Mouse (Mus musculus) adrenal gland, postnatal 25 days (tissue): Measurements from ENCODE around the gene Ebp. TPM values are rescaled to one million over a fixed set of nuclear protein-coding genes. Genes with fewer than 3 reads are reported as not detected.
A peak's percentile ranks its signal among the peaks of the same experiment; 100 is the strongest.

ENCODE experiments used
- DNase-seq: peaks from one replicate; pipeline ENCODE4 v3.0.0; 2021; ENCODE audit warnings: mixed read lengths
- total RNA-seq: library from RNA; stranded (reverse); gene quantifications from 2 replicates; pipeline ENCODE4 v1.2.3, GENCODE M21; 2021

The Ebp gene
- total RNA-seq, 1 experiment from 2014 or later: 113 TPM

DNA sequence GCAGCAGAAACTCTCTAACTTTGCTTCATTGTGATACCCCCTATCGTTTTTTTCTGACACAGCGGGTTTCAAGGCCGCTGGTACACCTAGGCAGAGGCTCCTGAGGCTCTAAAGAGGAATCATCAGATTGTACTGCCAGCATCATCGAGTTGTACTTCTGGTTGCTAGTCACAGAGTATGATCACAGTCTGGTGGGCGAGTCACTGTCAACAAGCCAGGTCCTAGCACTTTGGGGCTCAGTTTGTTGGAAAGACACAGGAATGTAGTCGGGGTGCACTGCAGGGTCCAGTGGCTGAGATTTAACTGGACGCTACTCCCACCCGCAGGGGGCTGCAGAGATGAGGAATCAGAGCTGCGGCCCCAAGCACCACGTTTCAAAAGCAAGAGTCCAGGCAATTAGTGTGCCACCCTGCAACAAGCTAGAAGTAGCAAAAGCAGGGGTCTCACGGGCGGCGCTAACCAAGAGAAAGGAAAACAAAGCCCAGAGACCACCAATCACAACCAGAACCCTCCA, 1.1 kb downstream of the Ebp start:
- DNase-seq: no peak

DNA sequence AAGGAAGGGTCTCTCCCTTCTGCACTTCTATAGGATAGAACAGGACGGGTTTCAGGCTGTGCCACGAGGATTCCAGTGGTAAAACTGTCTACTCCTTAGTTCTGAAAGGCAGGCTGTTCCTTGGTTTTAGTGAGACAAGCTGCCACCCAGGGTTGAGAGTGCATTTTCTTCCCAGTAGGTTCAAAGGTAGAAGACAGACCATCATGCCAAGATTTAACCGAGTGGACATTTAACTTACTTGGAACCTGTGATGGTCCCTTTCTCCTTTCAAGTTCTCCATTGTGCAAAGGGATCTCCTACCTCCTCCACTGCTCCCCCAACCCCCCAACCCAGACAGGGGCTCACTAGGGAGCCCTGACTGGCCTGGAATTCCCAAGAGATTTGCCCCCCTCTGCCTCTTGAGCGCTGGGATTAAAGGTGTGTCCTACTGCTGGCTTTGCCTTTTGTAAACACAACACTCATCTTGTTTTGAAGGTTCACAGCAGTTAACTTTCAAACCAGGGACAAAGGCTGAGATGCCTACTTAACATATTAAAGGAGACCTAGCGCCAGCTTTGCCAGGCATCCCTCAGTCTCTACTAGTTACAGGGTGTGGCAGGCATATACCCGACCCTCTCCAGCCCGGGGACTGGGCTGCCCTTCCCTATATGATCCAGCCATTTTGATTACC, 10.3 kb downstream of the Ebp start:
- no peak for DNase-seq

DNA sequence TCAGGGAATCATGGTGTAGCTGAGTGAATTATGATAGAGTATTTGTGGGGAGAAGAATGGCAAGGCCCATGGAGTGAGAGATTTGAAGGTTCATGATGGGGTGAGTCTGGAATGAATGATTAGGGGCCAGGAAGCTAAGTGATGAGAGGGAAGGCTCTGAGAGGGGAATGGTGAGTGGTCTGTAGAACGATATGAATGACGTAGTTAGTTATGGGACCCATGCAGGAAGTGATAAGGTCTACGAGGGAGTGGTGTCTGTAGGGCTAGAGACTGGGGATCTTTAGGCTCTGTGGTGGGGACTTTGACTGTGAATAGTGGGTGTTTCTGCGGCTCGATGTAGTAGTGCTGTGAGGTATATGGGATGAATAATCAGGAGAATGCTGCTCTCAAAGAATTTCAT, 13.7 kb downstream of the Ebp start:
- no peak for DNase-seq

DNA sequence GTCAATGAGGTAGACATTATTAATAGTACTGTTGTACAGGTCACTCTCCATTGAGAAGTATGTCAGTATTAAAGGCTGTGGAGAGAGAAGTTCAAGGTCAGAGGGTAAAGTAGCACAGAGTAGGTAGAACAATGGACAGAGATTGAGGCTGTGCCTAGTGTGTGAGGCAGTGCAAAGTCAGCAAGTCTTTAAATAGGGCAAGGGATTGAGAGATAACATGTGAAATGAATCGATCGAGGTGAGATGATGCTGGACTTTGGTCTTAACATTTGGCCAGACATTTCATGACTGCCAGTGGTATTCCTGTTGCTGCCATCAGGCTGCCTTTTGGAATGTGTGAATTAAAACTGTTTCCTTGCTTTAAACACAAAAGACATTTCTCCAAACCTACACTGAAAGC, 14.4 kb downstream of the Ebp start:
- no peak for DNase-seq

DNA sequence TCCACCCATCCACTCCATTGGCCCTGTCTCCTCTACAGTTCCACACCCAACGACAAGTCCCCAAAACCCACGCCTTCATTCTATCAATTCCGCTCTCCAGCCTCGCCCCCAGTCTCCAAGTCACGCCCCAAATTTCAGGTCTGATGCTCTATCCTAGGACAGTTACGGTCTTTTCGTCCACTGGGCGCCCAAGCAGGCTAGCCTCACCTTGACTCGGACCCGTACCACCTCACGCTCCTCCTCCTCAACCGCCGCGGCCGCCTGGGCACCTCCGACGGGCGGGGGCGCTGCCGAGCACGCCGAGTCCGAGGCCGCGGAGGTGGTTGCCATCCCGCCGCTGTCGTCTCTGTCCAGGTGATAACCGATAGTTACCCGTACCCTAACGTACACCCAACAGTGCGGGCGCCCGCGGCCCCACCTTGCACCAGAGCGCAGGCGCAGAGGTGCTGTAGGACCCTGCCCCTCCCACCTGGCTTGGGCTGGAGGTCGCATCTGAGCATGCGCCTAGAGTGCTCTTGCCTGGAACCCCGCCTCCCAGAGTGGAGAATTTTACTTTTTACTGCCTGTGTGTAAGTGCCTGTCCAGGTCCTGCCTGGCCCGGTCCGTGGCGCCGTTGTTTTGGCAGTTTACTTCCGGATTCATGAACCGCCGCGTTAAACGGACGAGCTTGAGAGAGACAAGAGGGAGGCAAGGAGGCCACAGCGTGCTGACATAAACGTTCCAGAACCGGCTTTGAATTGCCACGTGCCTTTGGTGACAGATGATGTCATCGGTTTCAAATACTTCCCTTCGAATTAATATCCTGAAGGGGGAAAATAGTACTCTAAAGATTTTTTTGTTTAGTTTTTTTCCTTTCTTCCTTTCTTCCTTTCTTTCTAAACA, 17.6 kb downstream of the Ebp start, which contains the start of gene Tbc1d25:
Tbc1d25 (minus strand) TSS at position 678 of the 882 bp plus-strand sequence.
- peak; percentile 81 for DNase-seq

DNA sequence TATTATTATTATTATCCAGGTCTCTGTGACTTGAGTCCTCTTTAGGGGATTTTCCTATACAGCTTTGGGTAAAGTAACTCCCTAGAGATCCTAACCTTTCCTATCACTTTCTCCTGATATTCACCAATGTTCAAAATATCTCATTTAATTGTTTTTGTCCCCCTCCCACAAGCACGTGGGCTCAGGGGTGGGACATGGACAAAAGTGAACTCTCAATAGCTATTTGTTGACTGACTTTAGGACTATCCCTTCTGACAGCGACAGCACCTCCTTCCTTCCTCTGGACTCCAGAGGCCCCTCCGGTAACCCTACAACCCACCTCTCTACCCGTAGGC, 18.2 kb downstream of the Ebp start:
- DNase-seq: no peak

DNA sequence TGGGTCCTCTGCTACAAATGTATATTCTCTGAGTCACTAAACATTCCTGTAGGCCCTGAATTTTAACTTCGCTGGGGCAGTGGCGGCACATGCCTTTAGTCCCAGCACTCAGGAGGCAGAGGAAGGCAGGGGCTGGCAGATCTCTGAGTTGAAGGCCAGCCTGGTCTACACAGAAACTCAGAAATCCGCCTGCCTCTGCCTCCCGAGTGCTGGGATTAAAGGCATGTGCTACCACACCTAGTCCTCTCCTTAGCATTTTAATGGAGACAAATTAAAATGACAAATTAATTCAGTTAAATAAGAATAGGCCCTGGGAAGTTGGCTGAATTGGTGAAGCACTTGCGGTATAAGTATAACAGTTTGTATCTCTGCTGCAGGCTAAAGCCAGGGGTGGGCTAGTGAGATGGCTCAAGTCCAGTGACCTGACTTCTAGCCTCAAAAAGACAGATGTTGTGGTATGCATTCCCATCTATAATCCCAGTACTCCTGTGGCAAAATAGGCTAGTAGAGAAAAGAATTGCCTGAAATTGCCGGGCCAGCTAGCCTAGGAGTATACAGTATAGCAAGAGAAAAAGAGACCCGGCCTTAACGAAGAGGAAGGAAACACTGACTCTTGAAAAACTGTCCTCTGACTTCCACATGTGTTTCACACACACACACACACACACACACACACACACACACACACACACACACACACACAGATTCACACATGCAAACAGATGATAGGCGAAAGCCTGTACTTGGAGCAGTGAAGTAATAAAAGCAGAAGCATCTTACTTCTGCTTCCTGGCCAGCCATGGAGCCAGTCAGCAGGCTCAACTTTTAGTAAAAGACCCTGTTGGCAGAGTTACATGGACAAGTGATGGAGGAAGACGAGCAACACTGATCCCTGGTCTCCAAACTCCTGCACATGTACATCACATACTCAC, 25.3 kb downstream of the Ebp start:
- DNase-seq: no peak

DNA sequence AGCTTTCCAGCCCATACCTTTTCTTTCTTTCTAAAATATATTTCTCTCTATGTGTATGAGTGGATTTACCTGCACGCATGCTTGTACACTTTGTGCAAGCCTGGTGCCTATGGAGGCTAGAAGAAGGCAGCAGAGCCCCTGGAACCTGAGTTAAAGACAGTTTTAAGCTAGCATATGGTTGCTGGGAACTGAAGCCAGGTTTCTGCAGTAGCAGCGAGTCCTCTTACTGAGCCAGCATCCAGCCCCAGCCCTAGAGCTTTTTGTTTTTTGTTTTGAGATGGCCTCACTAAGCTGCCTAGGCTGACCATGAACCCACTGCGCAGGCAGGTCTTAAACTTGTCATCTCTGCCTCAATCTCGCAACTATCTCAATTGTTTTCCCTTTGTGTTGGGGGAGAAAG, 28.8 kb downstream of the Ebp start:
- no peak for DNase-seq

DNA sequence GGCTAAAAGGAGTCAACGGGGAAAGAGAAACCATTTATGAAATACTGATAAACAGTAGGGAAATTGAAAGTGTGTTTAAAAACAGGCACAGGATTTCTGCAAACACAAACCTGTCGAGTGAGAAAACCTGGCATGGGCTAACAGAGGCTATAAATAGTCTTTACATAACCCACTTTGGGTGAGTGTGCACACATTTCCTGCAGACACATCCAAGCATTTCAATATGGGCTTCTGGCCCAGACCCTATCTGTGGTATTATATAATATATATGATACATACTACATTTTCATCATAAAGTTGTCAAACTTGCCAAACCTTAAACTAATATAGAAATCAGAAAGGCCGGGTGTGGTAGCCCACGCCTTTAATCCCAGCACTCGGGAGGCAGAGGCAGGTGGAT, 30.2 kb downstream of the Ebp start:
- DNase-seq: no peak

DNA sequence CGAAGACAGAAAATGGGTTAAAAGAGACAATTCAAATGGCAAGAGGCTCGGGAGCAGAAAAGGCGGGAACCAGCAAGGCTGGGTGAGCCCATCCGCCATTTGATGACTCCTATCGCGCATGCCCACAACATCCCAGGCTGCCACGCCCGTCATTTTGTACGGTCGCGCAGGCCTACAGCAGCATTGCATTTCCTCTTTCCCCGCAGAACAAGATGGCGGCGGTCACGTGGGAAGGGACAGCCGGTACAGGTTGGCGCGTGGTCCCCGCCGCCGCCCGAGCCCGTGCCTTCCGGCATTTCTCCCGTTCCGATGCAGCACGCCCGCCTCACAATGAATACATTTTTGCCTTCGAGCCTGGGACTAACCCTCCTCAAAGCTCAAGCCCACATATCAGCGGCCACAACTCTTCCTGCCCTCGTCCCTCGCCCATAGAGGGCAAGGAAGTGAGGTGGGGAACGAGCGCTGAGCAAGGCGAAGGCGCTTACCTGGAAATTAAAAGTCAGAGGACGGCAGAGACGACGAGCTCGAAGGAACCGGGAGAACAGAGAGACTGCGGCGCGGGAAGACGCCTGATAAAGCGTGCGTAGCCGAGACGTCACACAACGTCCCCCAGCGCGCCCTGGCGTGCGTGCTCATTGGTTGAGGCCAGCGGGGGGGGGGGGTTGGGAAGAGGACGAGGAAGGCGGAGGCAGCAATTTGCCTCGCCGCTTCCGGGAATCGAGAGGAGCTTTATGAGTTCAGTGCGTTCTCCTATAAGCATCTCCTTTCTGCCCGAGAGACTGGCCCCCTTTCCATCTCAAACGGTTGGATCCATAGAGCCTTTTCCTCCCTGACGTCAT, 47.9 kb downstream of the Ebp start, which contains the start of gene Rbm3:
Rbm3 (minus strand) TSS at position 728 of the 839 bp plus-strand sequence.
- DNase-seq: peak; percentile 82

DNA sequence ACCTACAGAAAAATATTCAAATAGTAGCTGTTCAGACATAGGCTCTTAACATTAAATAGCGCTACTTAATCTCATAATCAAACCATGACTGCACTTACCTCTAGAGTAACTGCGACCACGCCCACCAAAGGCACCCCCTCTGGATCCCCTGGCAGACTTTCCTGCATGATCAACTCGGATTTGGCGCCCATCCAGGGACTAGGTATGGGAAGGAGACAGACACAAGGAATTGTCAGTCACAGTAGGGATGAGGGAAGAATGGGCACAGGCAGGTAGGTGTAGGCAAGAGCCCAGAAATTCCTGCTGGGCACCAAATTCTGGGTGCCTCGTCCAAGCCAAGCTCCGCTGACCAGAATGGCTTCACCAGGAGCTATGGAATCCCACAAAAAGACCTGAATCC, 49.6 kb downstream of the Ebp start:
- DNase-seq: no peak

DNA sequence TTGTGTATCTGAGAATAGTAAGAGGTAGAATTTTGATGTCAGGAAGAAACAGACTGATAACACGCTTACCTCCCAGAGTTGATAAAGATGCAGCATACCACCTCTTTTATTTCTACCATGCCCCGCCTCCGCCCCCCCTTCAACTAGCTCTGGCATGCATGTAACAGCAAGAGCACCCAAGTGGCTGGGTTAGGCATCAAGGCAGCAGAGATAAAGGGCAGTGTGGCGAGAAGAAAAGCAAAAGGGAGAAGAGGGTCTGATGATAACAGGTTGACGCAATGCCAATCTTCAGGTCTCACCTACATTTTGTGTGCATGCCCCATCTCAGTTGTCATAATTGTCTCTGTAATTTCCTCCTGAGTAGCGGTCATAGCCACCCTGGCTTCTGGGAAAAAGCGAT, 50.4 kb downstream of the Ebp start:
- no peak for DNase-seq

DNA sequence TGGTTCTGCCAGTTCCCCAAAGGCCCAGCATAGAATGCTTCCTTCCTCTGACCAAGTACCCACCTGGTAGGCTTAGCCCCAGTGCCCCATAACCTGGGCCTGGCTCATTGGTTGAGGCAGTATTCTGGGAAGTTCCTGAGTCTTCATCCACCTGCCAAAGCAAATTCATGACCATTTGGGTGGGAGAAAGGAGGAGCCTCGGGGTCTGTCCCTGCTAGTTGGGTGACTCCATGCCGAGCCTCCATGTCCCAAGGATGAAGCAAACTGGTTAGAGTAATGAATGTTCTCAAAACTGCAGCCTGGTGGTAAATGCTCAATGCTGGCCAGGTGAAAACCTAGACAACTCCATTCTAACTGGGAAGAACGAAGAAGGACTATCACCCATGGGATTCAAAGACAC, 52.3 kb downstream of the Ebp start:
- DNase-seq: no peak

DNA sequence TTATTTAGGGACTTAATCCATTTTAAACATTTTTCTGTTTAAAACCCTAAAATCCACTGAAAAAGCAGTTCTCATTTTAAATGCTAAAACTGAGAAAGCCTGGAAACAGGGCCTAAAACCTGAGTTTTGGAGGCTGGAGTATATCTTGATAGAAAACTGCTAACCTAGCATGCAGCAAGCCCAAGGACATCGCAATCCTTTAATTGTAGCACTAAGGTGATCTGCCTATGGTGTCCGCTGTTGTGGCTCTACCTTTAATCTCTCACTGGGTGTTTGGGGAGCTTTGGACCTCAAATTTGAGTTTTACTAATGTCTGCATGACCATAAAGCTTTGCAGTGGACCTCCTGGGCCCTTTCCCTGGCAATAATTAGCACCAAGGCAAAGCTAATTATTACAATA, 52.9 kb downstream of the Ebp start:
- DNase-seq: no peak

DNA sequence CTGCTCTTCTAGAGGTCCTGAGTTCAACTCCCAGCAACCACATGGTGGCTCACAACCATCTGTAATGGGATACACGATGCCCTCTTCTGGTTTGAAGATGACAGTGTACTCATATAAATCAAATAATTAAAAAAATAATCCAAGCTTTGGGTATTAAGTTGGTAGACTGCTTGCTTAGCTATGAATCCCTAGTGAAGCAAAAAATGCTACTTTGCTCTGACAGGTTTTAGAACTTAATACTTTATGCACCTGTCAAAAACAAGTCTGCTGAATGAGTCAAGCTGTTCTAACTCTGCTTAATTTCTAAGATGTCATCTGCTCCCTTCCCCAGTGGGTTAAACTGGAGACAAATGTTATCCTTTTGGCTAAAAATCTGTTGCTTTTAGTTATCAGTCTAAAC, 53.8 kb downstream of the Ebp start:
- DNase-seq: no peak

DNA sequence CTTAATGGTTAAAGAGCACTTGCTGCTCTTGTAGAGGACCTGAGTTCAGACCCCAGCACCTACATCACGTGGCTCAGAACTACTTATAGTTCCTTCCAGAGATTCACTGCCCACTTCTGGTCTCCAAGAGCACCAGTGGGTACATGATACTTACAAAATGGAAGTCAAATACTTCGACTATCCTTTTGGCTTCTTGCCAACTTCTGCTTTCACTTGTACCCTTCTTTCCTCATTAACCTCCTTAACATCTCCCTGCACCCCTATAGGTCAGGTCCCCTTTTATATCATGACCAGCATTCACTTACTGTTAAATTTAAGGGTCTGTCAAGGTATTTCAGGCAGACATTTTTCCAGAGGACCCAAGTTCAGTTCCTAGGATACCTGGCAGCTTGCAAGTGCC, 57.4 kb downstream of the Ebp start:
- no peak for DNase-seq

Other genes with a start within 250 kb of the Ebp start
- 17.9 and 26.7 TPM in 2 replicates for gene Hdac6, start 245.6 kb downstream of the Ebp start, total RNA-seq
- not detected in 2 replicates for gene Gata1, start 215.4 kb downstream of the Ebp start, total RNA-seq
- not detected in 2 replicates for gene Glod5, start 175.0 kb downstream of the Ebp start, total RNA-seq
- gene Suv39h1, start 118.8 kb downstream of the Ebp start, total RNA-seq: 14.7 and 17.7 TPM in 2 replicates
- 0.71 and 1.2 TPM in 2 replicates for gene Was, start 103.0 kb downstream of the Ebp start, total RNA-seq
- gene Wdr13, start 60.6 kb downstream of the Ebp start, total RNA-seq: 71.8 and 74.9 TPM in 2 replicates
- gene Rbm3, start 47.6 kb downstream of the Ebp start, total RNA-seq: 78.5 and 115 TPM in 2 replicates
- gene Tbc1d25, start 17.3 kb downstream of the Ebp start, total RNA-seq: 9.3 and 9.4 TPM in 2 replicates
- gene Porcn, start 13.0 kb upstream of the Ebp start, total RNA-seq: 4.6 and 7.0 TPM in 2 replicates
- gene Ftsj1, start 58.9 kb upstream of the Ebp start, total RNA-seq: 20.7 and 27.3 TPM in 2 replicates
- gene Slc38a5, start 77.6 kb upstream of the Ebp start, total RNA-seq: not detected in 2 replicates
- gene Ssxb10, start 133.9 kb upstream of the Ebp start, total RNA-seq: not detected in 2 replicates
- not detected in 2 replicates for gene Ssxb9, start 173.5 kb upstream of the Ebp start, total RNA-seq
- not detected in 2 replicates for gene Ssxb1, start 219.8 kb upstream of the Ebp start, total RNA-seq